Mouse (Mus musculus) limb, embryonic 14.5 days (tissue): ENCODE results near the gene Cstad. TPM values are rescaled to one million over a fixed set of nuclear protein-coding genes. Genes with fewer than 3 reads are reported as not detected.

Experiments
- ATAC-seq: fragments of 200-750 bp; cut with Nextera tagmentation; 2 replicates; pipeline ENCODE4 v1.8.0; 2017; ENCODE audit warnings: low read depth, moderate number of reproducible peaks, moderate TSS enrichment; ENCODE audit not compliant: low FRiP score
- DNase-seq: peaks from one replicate; pipeline ENCODE4 v3.0.0-alpha.2; 2015; ENCODE audit warnings: low spot score
- H3K27ac ChIP-seq: fragments of 300-500 bp; sonication (generic); replicated peaks from 2 replicates; pipeline ENCODE4 v1.5.1; 2014; ENCODE audit warnings: low read depth, mild to moderate bottlenecking, low read length, moderate library complexity, mixed read lengths
- H3K27me3 ChIP-seq: fragments of 300-500 bp; sonication (generic); 2 replicates; pipeline ENCODE4 v1.6.1; 2014; ENCODE audit warnings: low read length, mixed read lengths; ENCODE audit not compliant: control insufficient read depth, insufficient read depth
- H3K36me3 ChIP-seq: fragments of 300-500 bp; sonication (generic); 2 replicates; pipeline ENCODE4 v1.6.1; 2014; ENCODE audit warnings: mild to moderate bottlenecking, low read length, moderate library complexity, mixed read lengths; ENCODE audit not compliant: control insufficient read depth, insufficient read depth
- H3K4me1 ChIP-seq: fragments of 300-500 bp; sonication (generic); 2 replicates; pipeline ENCODE4 v1.6.1; 2014; ENCODE audit warnings: antibody characterized with exemption, low read length, mixed read lengths; ENCODE audit not compliant: control insufficient read depth, insufficient read depth
- H3K4me2 ChIP-seq: fragments of 300-500 bp; sonication (generic); replicated peaks from 2 replicates; pipeline ENCODE4 v1.6.1; 2014; ENCODE audit warnings: low read depth, mild to moderate bottlenecking, low read length, moderate library complexity; ENCODE audit not compliant: severe bottlenecking
- H3K4me3 ChIP-seq: fragments of 300-500 bp; sonication (generic); replicated peaks from 2 replicates; pipeline ENCODE4 v1.5.1; 2014; ENCODE audit warnings: low read length
- H3K9ac ChIP-seq: fragments of 300-500 bp; sonication (generic); 2 replicates; pipeline ENCODE4 v1.6.1; 2014; ENCODE audit warnings: mild to moderate bottlenecking, low read depth, low read length, moderate library complexity; ENCODE audit not compliant: severe bottlenecking
- H3K9me3 ChIP-seq: fragments of 300-500 bp; sonication (generic); 2 replicates; pipeline ENCODE4 v1.6.1; 2016; ENCODE audit warnings: low read length; ENCODE audit not compliant: control insufficient read depth
- POLR2A ChIP-seq: fragments of 200-500 bp; IDR thresholded peaks from 2 replicates; pipeline ENCODE4 v1.8.0; 2012; ENCODE audit warnings: inconsistent platforms, mild to moderate bottlenecking, moderate library complexity, borderline replicate concordance; ENCODE audit not compliant: insufficient read depth, insufficient read length; ENCODE audit errors: extremely low read depth
- WGBS: fragments of 180-500 bp; shearing (Covaris S2); extraction: QIAGEN DNeasy Blood & Tissue Kit; methylation state at CpG from one replicate; pipeline ENCODE4 v1.1.7; 2014; 5-methylcytosine and 5-hydroxymethylcytosine counted together
- polyA plus RNA-seq, 2 experiments: library from polyadenylated mRNA; depleted of rRNA in 1 of 2; stranded (reverse) in 1 of 2; unstranded in 1 of 2; fragments of >200 nt; fragmentation: Nextera tagmentation in 1 of 2; extraction: Ambion mirVana in 1 of 2; gene quantifications; 2 replicates each; pipeline versions ENCODE4 v1.2.1 to v1.2.3; 2012 to 2014

Cstad gene
- polyA plus RNA-seq, 2 experiments: 1.3 to 3.1 TPM

DNA sequence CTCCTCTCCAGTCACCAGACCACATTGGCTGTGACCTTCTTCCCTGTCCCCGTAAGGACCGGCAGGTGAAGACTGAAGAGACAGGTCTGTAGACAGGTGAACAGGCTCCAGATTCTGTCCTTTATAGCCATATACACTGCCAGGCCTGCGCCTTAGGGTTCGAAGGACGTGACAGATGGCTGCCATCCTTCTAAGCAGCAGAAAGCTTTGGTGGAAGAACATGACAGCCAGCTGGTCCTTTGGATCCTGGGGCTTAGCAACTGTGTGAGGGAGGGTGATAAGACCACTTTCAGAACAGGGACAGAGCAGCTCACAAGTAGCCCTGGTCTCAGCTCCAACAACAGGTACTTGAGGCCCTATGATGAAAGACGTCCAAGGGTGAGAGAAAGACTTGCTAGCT, 43.2 kb downstream of the Cstad start:
- TF ChIP-seq POLR2A: no peak
- Histone ChIP-seq H3K36me3 (no peaks in the 10 kb centered on the region), H3K4me2 (no peak overlapping the region), H3K9me3 (no peaks in the 10 kb centered on the region), H3K9ac (no peak overlapping the region), H3K27me3 (no peaks in the 10 kb centered on the region), H3K4me3 (no peak overlapping the region), H3K27ac (no peak overlapping the region), H3K4me1 (peaks cover 22% of the 10 kb centered on the region)
- DNase-seq: no peak
- no peak for ATAC-seq
- WGBS: 86% methylated on average over 6 of the region's 6 CpGs

GRCm38 (mm10) chr2:30640021-30640481, 45.2 kb downstream of the Cstad start:
- Histone ChIP-seq H3K27me3 (no peaks in the 10 kb centered on the region), H3K36me3 (no peaks in the 10 kb centered on the region), H3K4me3 (no peak overlapping the region), H3K4me1 (peaks cover 22% of the 10 kb centered on the region), H3K27ac (peak overlapping the region; percentile 75), H3K4me2 (no peak overlapping the region), H3K9me3 (no peaks in the 10 kb centered on the region), H3K9ac (no peak overlapping the region)
- DNase-seq (peak; percentile 27), ATAC-seq (peak; percentile 42; the same call in 1 of the 2 replicates)
- TF ChIP-seq POLR2A: no peak
- WGBS: 11% methylated on average over 11 of the region's 11 CpGs

DNA sequence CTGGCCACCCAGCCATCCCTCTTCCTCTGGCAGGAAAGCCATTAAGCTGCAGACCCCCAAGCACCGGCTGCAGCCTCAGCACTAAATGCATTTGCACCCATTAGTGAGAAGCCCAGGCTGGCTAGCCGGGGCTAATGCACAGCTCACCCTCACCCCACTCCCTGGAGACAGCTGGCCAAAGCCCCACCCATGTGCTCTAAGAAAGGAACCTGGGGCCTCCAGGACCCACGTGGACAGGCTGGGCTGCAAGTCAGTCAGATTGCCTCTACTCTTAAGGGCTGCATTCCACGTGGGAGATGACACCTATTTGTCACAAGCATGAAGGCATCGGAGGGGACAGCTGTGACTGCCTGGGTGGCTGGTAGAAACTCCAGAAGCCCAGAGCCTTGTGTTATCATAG, 48.0 kb downstream of the Cstad start:
- H3K4me1 ChIP-seq: peaks cover 27% of the 10 kb centered on the region
- H3K4me2 ChIP-seq: no peak overlapping the region
- H3K27ac ChIP-seq: no peak overlapping the region
- ATAC-seq (no peak; the same call in 1 of the 2 replicates), DNase-seq (no peak)
- H3K27me3 ChIP-seq: no peaks in the 10 kb centered on the region
- WGBS: 14% methylated on average over 5 of the region's 5 CpGs
- H3K4me3 ChIP-seq: no peak overlapping the region
- H3K36me3 ChIP-seq: no peaks in the 10 kb centered on the region
- H3K9me3 ChIP-seq: no peaks in the 10 kb centered on the region
- H3K9ac ChIP-seq: no peak overlapping the region
- TF ChIP-seq POLR2A: no peak

DNA sequence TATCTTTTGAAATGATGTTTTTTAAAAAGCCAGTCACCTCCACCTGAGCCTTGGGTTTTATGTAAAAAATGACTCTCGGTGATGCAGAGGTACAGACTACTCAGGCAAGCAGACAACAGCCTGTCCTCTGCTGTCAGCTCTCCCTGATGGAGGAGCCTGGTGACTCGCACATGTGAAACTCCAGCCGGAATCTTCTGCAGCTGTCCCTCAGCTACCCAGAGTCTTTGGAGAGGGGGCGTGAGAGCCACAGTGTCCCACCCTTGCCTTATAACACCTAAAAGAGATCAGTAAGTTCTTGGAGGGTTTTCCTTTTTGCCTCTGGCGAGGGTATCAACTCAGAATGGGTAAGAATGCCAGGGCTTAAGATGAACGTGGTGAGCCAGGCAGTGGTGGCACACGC, 48.6 kb downstream of the Cstad start:
- Histone ChIP-seq H3K4me1 (peaks cover 31% of the 10 kb centered on the region), H3K27ac (no peak overlapping the region), H3K9ac (no peak overlapping the region)

GRCm38 (mm10) chr2:30646833-30647232, 52.0 kb downstream of the Cstad start:
- Histone ChIP-seq H3K4me3 (no peak overlapping the region), H3K9ac (peak overlapping the region; percentile 34; the same call in 1 of the 2 replicates), H3K36me3 (no peaks in the 10 kb centered on the region), H3K27me3 (no peaks in the 10 kb centered on the region), H3K4me2 (no peak overlapping the region; the same call in 1 of the 2 replicates), H3K4me1 (peaks cover 20% of the 10 kb centered on the region), H3K9me3 (no peaks in the 10 kb centered on the region), H3K27ac (peak overlapping the region; percentile 63)
- ATAC-seq (peak; percentile 18; the same call in 1 of the 2 replicates), DNase-seq (peak; percentile 91)
- no peak for TF ChIP-seq POLR2A
- WGBS: 23% methylated on average over 5 of the region's 5 CpGs

More for the DNA sequence above, 48.6 kb downstream of the Cstad start:
- Histone ChIP-seq H3K36me3 (no peaks in the 10 kb centered on the region), H3K27me3 (no peaks in the 10 kb centered on the region), H3K4me3 (no peak overlapping the region), H3K9me3 (no peaks in the 10 kb centered on the region), H3K4me2 (no peak overlapping the region)
- no peak for ATAC-seq
- 75% methylated on average over 7 of the region's 7 CpGs for WGBS
- no peak for DNase-seq
- no peak for TF ChIP-seq POLR2A
